Mouse (Mus musculus): Measurements from ENCODE around the gene Urm1. TPM values are rescaled to one million over a fixed set of nuclear protein-coding genes. Genes with fewer than 3 reads are reported as not detected.

The Urm1 gene
- 39.2 and 138 TPM in 2 replicates for polyA plus RNA-seq (2012; ENCODE audit: low replicate concordance)

DNA sequence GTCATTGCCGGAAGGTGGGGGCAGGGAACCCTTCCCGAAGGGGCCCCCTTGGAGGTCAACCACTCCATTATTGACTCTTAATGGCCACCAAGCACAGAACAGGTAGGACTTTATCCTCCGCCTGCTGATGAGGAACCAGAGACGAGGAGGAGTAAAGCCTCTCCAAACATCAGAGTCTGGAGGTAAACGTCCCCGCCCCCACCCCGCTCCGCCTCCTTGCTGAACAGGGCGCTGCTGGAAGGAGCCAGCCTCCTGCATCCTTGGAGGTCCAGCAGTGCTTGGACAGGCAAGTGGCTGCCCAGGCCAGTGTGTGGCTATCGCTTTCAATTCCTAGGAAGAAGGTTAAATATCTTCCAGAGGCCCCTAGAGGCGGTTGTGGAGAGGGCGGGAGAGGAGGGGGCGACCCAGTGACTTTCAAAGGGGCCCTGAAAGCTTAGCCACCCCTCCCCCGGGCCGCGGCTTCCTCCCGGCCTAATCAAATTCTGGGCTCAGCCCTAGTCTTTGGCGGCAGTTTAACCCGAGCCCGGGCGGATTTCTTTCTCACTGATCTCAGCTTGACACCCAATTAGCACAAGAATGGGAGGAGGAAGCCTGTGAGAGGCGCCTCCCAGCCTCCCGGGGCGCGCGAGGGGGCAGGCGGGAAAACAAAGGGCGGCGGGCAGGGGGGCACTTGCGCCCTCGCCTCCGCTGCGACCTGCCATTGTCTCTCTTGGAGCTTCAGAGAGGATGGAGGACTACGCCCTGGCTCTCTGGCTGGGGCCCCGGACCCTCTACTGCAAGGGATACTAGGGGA, at the start of gene Urm1:
TSS of gene Urm1 (plus strand) at position 51 of the 793 bp plus-strand sequence.

DNA sequence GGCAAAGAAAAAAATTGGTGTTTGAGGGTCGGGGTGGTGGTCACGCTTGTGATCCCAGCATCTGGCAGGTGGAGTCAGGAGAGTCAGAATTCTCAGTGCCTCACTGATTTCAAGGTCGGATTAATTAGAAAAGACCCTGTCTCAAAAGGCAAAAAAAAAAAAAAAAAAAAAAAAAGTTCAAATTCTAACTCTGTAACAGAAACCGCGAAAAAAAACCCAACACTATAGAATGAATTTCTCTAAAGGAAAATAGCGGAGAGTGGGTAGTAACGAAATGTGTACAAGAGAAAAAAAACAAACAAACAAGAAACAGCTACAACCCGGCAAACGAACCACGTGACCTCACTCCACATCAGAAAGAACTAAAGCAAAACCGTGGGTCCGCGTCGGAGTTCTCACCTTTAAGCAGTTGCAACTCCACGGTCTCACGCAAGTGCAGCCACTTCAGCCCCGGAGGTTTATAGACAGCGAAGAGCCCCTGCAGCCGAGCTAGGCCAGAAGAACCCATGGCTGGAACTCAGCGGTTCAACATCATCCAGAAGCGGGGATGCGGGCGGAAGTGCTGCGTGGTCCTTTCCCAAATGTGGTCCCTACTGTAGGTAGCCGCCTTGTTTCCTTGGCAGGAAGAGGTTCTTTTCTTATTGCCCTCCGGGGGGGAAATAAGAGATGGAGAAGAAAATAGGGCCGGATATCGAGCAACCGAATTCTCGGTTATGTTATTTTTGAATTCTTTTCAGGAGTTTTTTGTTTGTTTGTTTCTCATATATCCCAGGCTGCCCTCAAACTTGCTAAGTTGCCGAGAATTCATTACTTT, 32.6 kb upstream of the Urm1 start, which contains the start of gene Coq4:
TSS of gene Coq4 (plus strand) at position 390 of the 814 bp plus-strand sequence.

DNA sequence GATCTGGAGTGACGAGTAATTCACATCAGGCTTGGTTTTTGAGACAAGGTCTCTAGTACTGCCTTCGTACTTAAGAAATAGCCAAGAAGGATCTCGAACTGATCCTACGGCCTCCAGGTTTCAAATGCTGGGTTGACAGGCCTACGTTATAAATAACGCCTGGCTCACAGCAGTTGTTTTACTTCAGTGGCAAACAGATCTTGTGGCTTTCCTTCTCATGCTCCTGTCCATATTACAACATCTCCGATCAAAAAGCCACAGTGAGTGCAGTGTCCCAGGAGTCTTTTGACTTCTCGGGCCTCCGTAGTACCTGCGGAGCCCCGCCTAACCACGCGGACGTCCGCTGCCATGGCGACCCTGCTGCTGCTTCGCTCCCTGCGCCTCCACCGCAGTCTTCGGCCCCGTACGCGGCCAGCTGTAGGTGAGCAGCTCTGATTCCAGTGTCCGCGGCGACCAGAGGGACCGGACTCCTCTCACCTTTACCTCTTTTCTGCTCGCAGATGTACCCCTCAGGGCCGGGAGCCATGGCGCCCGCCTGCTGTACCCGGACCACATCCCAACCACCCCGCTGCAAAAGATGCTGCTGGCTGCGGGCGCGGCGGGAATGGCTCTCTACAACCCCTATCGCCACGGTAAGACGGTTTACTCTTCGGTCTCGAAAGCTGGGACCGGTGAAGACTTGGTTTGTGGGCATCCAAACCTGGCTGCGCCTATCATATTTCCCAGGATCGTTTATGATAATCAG, 31.8 kb upstream of the Urm1 start, which contains the start of gene Trub2:
TSS of gene Trub2 (minus strand) at position 566 of the 745 bp plus-strand sequence.

DNA sequence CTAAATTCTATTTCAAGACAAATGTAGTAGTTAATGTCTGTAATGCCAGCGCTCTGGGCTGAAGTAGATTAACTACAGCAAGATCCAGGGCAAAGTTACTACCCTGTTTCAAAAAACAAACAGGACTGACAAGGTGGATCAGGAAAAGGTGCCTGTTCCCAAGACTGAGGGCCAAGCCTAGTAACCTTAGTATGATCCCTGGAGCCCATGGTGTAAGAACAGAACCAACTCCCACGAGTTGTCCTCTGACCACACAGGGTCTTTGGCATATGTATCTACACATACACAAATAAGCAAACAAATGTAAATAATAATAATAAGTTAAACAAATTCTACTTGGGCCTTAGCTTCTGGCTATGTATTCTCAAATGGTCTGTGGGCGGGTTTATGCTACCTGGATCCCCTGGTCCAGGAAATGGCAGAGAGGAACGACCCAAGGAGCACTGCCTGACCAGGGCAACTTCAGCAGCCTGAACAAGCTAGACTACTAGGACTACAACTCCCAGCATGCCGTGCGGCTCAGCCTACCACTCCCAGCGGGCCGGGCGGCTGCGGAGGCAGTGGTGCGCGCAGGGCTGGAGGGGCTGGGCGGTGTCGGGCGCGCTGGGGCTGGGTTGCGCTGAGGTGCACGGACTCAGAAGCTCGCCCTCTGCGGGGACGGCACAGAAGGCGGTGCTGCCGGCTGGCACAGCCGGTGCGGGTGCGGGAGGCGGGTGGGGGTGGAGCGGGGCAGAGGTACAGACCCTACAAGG, 17.6 kb upstream of the Urm1 start, which contains the start of gene Slc27a4:
TSS of gene Slc27a4 (plus strand) at position 560 of the 752 bp plus-strand sequence.

DNA sequence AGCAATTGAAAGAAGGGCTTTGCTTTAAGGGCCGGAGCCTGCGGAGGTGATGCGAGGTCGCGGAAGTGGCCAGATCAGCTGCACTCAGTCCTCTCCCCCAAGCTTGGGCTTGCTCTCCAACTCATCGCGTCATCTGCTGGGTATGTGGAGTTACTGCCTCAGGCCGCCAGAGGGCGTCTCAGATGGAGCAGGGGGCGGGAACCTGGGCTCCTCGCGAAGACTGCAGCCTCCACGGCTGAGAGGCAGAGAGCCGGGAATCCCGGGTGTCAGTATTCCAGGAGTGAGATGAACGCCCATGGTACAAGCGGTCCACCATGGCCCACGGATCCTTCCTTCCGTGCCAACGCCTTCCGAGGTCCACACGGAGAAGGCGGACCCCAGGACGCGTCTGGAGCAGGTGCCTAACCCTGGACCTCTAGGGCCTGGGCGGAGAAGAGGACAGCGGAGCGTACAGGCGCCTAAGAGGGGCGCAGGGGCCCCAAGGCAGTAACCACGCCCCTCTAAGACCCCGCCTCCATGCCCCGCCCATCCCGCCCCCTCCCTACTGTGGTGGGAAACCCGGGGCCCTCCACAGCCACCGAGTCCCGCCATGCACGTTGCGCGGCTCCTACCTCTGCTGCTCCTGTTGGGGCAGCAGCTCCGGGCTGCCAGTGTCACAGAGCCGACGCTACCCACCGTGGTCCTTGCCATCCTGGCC, 49.2 kb downstream of the Urm1 start, which contains the start of gene Cercam:
TSS of gene Cercam (plus strand) at position 216 of the 697 bp plus-strand sequence.

DNA sequence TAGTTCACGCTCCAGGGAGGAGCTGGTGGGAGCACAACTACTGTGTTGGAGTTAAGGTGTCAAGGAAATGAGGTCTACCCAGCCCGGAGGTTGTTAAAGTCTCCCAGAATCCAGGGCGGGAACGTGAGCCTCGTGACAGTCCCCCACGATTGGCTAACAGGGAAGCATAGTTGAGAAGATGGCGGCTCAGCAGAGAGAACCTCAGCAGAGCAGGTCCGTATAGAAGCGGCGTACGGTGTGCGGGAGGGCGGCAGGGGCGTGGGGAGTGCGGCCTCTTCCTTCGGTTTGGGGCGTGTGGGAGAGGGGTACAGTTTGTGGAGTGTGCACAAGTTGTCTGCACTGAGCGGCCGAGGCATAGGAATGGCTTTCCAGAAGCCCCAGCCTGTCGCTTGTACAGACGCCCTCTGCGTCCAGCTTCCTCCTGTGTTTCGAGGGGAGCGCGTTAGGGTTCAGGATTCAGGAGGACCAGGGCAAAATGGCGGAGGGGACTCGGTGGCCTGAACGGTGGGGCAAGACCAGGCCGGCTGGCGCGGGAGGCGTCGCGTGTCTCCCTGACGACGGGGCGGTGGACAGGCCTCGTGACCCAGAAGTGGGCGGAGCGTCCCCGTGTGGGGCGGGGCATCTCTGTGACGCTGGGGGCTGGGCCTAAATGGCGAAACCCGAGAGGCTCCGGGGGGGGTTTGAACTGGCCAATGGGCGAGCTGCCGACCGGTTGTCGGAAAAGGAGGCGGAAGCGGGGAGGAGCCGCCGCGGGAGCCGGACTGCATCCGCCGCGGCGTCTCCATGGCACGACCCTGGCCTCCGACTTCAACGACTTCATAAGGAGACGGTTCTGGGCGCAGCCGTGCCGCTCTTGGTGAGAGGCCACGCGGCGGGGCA, 69.4 kb downstream of the Urm1 start, which contains the start of gene Odf2:
TSS of gene Odf2 (plus strand) at position 156 of the 879 bp plus-strand sequence.

Other genes with a start within 250 kb of the Urm1 start
- gene Rapgef1, start 200.4 kb upstream of the Urm1 start, polyA plus RNA-seq (2012; ENCODE audit: low replicate concordance) = 44.7 and 71.2 TPM in 2 replicates
- gene Gm13420, start 68.4 kb upstream of the Urm1 start, polyA plus RNA-seq (2012; ENCODE audit: low replicate concordance) = not detected in 2 replicates
- not detected in 2 replicates for gene Gm13547, start 60.8 kb upstream of the Urm1 start, polyA plus RNA-seq (2012; ENCODE audit: low replicate concordance)
- 225 and 252 TPM in 2 replicates for gene Coq4, start 32.6 kb upstream of the Urm1 start, polyA plus RNA-seq (2012; ENCODE audit: low replicate concordance)
- 6.8 and 10.6 TPM in 2 replicates for gene Trub2, start 31.6 kb upstream of the Urm1 start, polyA plus RNA-seq (2012; ENCODE audit: low replicate concordance)
- 4.4 and 9.2 TPM in 2 replicates for gene Slc27a4, start 17.4 kb upstream of the Urm1 start, polyA plus RNA-seq (2012; ENCODE audit: low replicate concordance)
- 28.2 and 106 TPM in 2 replicates for gene Cercam, start 49.1 kb downstream of the Urm1 start, polyA plus RNA-seq (2012; ENCODE audit: low replicate concordance)
- gene Odf2, start 69.1 kb downstream of the Urm1 start, polyA plus RNA-seq (2012; ENCODE audit: low replicate concordance) = 13.7 and 24.7 TPM in 2 replicates
- 34.6 and 62.6 TPM in 2 replicates for gene Gle1, start 115.4 kb downstream of the Urm1 start, polyA plus RNA-seq (2012; ENCODE audit: low replicate concordance)
- 7.5 and 9.6 TPM in 2 replicates for gene Sptan1, start 145.5 kb downstream of the Urm1 start, polyA plus RNA-seq (2012; ENCODE audit: low replicate concordance)
- gene Wdr34, start 228.8 kb downstream of the Urm1 start, polyA plus RNA-seq (2012; ENCODE audit: low replicate concordance) = 15.7 and 34.5 TPM in 2 replicates
- 296 and 346 TPM in 2 replicates for gene Set, start 237.3 kb downstream of the Urm1 start, polyA plus RNA-seq (2012; ENCODE audit: low replicate concordance)

Data from leukemia stem cell, adult 10-12 weeks (primary cell).